Mouse (Mus musculus): ENCODE results near the gene Rnf43.

Gene Rnf43

DNA sequence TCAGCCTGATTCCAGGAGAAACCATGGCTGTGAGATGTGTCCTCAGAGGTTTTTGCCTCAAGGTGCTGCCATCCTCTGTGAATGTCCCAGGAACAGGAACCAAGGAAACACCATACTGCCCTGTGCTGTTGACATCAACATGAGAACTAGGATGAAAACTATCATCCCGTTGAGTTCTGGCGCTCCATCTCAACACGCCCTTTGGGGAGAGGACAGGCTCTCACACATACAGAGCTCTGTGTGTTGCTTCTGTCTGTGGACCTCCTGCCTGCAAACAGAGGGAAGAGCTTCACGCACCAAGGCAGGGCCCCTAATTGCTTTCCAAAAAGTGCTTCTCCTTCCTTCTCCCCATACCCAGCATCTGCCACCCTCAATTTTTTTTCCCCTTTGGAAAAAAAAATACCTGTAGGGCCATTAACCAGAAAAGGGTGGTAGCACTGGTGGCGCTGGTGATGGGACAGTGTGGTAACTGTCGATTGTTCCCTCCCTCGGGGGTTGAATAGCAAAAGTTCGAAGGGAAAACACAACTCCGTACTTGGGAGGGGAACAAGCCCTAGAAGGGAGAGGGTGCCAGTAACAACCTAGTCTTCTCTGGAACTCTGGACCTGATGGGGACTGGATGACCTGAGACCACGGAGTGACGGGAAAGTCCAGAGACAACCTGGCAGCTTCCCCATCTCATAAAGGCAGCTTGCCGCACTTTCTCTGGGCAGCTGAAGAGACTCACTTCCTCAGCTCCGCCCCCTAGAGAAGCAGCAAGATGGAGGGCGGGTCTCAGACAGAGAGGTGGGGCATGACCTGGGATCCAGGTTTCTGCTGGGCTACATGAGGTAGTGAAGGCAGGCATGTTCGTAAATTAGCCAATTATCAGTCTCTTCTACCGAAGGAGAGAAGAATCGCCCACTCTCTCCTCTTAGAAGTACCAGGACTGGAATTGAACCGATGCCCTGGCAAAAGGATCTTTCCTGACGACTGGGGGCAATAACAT, 85.9 kb downstream of the Rnf43 start:
- DNase-seq: peak; percentile 21

DNA sequence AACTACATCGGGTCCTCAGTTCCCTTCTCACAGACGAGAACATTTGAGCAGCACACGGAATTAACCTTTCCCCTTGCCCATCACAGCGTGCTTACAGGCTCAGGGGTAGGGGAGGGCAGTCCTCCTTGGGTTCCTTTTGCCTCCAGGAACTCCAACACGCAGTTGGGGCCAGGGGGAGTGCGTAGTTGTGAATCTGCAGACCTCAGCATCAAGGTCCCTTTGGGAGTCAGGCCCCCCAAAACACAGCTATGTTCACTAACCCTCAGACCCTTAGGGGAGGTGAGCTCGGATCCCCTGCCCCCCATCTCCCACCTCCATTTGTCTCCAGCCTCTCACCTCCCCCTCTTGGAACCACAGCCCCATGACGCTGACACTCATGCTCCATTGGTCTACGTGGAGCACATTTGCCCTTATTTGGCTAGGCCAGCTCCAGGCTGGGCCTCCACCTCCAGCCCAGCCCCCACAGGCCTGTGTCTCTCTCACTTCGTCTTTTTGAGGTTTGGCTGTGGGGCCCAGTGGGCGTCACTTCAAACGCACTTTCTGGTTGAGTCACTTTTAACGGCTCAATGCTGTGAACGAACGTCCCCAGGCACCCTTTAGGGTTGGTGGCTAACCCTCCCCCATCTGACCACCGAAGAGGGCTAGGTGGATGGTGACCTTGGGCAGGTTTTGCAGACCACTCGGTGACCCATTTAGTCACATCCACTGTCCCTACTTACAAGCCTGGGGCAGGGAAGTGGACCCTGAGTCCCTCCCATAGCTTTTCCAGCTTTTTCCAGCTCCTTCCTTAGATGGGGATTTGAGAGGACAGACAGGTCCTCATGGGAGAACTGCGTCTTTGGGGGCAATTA, 86.9 kb downstream of the Rnf43 start:
- DNase-seq: peak; percentile 18

DNA sequence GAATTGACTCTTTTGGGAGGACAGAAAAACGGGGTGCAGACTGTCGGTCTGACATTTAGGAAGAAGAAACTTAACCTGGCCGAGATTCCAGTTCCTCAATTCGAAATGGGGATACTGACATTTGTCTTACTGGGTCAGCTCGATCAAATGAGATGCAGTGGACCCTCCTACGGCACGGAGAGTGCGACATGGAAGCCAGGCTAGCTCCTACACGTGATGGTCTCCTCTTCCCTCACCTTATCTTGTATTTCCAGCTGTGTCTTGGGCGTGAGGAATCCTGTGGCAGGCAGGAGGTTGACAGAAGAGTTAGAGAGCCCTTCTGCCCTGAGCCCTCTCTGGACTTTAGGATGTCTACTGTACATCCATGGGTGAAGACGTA, 87.5 kb downstream of the Rnf43 start:
- no peak for DNase-seq

DNA sequence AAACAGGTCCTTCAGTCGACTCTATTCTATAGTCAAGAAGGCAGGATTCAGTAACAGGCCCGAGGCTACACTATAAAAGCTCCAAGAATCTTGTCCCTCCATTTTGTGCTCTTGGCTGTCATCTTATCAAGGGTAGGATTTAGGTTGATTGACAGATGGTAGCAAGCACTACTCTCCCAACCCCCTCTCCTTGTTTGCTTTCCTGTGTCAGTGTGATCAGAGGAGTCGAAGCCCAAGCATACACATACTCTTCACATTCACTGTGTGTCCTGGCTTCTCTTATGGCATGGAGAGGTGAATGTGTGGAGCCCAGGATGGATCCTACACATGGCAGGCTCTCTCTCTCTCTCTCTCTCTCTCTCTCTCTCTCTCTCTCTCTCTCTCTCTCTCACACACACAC, 88.0 kb downstream of the Rnf43 start:
- no peak for DNase-seq

DNA sequence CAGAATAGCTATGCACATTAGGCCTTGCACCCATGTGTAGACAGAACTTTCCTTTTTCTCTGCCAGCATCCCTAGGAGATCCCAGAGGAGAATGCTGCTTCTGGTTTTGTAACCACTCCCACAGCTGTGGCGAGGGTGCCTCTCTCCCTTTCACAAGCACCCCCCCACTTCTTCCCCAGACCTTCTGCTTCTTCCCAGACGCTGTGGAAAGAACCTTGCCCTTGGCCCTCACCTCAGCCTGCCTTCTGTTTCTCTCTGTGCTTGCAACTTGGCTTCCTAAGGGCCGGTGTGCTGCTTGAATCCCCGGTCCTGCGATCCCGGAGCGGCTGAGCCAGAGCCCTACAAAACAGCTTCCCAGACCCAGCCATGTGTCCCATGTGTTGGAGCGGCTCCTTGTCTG, 88.5 kb downstream of the Rnf43 start:
- no peak for DNase-seq

DNA sequence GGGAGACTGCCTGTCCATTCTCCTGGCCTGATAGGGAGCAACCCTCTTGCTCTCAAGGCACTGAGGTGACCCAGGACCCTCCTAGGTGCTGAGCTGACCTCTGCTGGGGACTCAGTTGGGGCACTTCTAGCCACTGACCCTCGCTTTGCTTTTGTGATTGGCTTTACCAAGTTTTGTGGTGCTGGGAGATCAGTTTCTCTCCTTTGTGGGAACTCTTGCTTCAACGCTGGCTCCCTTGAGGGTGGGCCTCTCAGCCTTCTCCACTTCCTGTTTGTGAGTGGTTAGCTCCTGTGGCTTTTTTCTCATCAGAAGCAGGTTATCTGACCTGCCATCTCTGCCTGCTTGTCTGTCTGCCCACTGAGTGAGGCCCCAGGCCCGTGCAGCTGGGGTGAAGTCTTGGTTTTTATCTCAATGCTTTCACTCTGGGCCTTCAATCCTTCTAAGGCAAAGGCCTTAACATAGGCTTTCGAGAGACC, 89.0 kb downstream of the Rnf43 start:
- DNase-seq: no peak

DNA sequence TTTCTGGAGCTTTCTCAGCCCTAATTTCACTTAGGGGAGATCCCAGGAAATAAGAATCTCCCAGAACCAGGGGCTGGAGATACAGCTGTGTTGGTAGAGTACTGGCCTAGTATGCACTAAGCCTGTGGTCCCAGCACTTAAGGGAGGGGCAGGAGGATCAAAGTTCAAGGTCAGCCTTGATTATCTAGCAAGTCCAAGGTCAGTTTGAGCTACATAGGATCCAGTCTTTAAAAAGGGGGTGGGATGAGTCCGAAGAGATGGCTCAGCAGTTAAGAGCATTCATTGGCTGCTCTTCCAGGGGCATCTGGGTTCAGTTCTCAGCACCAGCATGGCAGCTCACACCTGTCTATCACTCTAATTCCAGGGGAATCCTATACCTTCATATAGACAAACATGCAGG, 89.8 kb downstream of the Rnf43 start:
- no peak for DNase-seq

DNA sequence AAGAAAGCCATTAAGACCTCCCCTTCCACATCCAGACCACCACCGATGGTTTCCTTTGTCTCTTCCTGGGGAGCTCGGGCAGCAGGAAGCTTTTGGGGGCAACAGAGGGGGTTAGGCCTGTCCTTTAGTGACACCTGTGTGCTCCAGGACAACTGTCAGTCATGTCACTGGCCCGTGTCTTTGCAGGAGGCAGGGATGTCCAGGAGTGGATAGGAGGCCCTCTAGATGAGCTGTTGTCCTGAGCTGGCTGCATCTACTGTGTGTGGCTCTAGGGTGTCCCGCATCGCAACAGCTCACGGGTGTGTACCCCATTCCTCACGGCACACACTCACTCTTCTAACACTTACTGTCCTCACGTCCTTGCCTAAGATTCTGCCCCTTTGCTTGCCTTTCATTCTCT, 90.7 kb downstream of the Rnf43 start:
- no peak for DNase-seq

DNA sequence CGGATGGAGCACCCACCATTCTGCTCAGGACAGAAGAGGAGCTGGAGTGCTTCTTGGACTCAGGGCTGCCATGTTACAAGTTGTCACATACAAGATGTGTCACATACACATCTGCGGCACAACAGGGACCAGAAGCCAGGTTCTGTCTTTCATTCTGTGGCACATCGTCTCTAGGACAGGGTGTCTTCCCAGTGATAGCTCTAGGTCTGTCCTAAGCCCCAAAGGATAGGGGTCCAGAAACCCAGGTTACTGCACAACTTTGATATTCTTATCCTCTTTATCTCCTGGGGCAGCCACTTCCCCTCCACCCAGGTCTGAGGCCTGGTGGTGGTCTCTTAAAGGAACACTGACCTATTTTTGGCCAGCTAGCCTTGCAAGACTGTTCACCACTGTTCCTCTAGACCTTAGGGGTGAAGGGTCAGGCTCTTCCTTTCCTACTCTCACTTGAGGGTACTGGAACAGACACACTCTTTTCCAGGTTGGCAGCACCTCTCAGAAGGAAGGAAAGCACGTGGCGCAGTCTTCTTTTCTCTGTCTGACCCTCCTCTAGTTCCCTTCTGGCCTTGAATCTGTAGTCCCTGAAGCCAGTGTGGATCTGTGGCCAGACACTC, 91.5 kb downstream of the Rnf43 start:
- DNase-seq: no peak

DNA sequence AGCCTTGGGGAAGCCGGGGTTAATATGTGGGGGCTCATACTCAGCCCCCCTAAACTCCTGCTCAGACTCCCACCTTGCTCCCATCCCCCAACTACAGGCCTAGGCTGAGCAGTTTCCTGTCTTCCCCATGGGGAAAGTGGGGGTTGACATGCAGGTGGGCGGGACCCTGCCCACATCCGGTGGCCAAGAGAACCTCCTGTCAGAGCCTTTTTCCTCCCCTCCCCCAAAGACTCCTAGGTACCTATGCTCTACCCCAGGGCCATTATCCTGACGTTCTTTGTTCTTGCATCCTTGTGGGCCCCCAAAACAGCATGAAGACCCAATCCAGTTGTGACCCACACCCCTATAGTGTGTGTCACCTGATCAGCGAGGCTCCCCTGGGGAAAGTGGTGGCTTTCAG, 92.1 kb downstream of the Rnf43 start:
- no peak for DNase-seq

DNA sequence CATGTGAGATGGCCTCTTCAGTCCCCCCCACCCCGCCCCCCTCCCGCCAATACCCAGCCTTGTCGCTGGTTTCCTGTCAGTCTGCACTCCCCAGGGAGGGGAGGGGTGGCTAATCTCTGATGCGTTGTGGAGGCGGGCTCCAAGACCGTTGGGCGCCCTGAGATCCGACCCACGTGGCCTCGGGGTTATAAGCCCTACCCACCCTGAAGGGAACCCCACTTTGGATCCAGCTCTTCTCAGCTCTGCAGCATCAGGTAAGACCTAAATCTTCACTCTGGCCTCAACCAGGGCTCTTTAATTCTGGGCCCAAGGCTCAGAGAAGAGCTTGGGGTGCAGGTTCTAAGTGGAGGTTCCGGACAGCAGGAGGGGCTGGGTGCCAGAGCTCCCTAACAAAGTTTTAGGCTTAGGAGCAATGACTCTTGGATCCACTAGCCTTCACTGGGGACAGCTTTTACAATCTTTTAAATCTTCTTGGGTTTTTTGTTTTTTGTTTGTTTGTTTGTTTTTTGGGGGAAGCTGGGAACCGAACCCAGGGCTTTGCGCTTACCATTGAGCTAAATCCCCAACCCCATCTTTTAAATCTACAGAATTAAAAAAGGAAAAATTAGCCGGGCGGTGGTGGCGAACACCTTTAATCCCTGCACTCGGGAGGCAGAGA, 93.0 kb downstream of the Rnf43 start:
- DNase-seq: no peak

DNA sequence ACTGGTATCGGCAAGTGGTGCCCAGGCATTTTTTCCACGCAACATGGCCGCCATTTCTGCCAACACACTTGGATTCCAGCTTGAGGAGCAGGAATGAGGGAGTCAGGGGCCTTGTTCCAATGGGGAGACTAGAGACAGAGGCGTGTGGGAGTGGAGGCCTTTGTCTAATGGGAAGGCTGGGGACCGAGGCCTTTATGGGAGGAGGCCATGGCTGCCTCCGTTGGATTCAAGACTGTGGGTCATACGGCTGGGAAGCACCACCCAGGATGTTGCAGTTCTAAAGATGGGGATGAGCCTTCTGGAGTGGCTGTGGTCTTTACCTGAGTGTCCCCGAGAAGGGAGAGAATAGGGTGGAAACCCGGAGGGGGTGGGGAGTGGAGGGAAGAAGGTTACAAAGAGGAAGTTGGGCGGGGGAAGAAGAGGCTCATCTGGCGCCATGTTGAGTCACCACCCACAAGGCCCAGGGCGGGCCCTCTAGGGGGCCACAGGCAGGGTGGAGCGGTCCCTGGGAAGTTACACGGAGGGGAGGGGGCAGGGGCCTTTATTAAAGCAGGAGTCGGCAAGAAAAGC, 93.8 kb downstream of the Rnf43 start:
- no peak for DNase-seq

DNA sequence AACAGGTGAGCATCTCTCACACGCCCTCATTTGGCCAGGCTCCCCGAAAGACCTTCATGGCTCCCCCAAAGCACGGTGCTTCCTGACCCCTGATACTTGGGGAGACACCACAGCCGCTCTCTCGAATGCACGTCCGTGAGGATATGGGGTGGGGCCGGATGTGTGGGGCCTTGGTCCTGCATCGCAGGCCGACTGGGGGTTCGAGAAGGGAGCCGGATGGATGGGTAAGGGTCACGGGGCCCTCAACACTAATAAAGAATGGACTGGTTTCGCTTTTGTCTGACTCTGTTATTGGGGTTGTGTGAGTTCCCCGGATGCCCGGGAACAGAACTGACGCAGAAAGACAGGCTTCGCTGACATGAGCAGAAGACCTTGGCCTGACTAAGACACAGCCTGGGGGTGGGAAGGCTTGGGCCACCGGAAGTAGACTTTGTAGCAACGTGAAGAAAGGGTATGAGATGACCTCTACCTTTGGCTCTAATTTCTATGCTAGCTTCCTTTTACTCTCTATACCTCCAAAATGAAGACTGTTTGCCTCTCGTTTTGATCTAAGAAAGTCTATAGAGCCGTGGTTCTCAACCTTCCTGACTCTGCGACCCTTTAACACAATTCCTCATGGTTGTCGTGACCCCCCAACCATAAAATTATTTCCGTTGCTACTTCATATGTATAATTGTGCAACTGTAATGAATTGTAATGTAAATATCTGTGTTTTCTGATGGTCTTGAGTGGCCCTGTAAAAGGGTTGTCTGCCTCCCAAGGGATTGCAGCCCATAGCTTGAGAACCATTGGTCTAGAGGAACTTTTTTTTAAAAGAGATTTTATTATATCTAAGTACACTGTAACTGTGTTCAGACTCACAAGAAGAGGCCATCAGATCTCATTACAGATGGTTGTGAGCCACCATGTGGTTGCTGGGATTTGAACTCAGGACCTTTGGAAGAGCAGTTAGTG, 94.8 kb downstream of the Rnf43 start:
- DNase-seq: no peak

DNA sequence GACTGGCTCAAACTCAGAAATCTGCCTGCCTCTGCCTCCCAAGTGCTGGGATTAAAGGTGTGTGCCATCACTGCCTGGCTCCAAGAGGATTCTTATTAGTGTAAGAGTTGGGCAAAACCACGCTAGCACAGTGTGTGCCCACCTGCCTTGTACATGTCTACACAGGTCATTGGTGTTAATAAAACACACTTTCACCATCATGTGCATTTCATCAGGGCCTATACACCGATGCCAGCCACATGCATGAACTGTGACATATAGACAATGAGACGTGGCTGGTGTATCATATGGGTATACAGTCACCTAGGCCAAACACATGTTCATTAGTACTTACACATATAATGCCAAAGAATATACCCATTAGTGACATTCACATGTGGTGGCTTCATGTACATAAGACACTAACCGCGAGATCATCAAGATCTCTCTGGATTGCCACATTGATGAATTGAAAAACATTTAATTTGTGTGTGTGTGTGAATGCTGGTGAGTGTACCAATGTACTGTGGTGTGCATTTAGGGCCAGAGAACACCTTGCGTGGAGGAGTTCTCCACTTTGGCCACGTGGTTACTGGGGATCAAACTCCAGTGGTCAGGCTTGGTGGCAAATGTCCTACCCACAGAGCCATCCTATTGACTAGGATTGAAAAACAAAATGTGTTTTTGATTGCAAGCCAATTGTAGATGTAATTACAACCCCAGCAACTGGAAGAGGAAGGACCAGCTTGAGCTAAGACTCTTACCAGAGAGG, 95.8 kb downstream of the Rnf43 start:
- no peak for DNase-seq

DNA sequence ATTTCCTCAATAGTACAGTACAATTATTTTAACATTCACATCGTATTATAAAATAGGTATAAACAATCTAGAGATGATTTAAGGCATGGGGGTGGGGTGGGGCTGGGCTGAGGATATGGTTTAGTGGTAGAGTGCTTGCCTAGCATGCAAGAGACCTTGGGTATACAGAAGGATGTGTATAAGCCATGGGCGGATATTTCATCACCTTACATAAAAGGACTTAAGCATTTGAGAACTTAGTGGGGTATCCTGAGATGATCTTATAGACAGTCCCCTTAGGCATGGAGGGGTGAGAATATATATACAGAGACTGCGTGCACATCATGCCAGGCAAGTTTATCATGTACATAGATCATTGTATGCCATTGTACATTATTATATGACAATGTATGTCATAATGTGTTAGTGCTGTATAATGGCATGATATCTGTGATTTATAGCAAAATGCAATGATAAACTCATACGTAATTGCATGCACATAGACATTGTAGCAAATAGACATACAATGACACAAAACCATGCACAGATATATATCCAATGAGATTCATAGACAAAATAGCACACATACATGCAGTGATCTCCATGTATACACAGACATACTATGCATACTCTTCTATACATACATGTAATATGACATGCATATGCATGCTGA, 96.6 kb downstream of the Rnf43 start:
- DNase-seq: no peak

DNA sequence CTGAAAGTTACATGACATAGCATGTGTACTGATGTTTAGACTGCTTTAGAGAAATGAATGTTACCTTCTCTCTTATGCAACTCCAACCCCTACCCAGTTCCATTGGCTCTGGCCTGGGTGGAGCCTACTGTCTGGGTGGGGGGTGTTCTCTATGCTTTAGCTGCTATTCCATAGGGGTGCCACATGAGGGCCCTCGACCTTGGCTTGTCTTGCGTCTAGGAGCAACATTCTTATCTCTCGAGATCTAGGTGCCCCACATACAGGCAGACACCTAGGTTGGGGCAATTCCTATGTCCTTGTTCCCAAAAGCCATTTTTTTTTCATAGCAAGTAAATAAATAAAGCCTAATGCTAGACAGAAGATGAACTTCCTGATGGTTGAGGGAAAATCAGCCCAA, 97.1 kb downstream of the Rnf43 start:
- no peak for DNase-seq

DNA sequence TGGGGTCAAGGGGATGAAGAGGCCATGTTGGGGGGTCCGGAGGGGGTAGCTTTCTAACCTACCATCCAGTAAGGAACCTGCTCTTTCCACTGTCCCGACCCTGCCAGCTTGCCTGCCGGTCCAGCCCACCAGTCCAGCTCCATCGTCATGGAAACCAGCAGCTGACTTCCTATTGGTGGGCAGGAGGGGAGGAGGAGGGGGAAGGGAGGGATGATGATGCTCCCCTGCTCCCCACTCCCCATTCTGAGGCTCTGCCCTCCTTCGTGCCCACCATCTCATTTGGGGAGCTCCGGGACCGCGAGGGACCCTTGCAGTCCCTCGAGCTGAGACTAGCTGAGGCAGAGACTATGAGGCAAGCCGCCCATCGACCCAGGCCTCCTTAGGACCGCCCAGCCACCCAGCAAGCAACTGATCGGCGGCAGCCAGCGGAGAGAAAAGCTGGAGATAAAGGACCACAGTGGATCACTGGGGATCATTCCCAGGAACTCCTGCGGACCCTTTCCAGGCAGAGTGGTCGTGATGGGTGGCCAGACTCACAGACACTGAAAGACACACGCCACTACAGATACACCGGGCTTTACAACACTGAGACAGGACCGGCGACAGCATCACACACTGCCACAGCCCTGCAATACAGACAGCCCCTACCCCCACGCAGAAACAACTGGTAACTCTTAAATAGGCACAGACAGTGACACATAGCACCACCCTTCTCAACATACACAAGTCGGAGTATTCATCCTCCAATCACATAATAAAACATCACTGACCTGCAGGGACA, 98.0 kb downstream of the Rnf43 start, which contains the start of gene Tspoap1:
TSS of gene Tspoap1 (plus strand) at position 241 of the 781 bp plus-strand sequence.
- no peak for DNase-seq

DNA sequence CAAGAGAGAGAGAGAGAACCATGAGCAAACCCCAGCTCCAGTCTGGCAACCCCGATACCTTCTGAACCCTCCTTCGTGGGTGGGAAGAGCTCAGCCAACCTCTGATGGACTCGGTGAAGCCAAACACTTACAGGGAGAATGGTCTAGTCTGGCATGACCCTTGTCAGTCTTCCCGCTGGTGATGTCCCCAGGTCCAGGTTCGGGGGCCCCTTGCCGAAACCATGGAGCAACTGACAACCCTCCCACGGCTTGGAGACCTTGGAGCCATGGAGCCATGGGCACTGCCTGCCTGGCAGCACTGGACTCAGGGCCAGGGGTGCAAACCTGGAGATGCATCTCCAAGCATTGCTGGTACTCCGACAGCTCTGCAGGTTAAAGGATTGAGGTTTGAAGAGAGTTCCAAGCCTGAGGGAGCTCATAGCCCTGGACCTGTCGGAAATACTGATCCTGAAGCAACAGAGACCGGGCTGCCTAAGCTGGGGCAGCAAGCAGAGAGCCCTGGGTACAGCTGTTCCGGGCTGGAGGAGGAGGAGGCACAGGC, 98.7 kb downstream of the Rnf43 start:
- DNase-seq: no peak
